Mouse (Mus musculus): ENCODE results near the gene Tecpr1.

- no peak for TF ChIP-seq CTCF (IDR thresholded peaks at IDR 0.05; ENCODE audit: low read depth, low read length)
- no peak for TF ChIP-seq POLR2A (IDR thresholded peaks at IDR 0.05; ENCODE audit: extremely low read depth, insufficient read depth, low read length)
Observed at GRCm38 (mm10) chr5:144183248-144183559, 40.2 kb downstream of the Tecpr1 start.

All from liver, adult 2 months (tissue).